Mouse (Mus musculus): Measurements from ENCODE around the gene Tbxa2r.

- TF ChIP-seq CTCF (IDR thresholded peaks at IDR 0.05; ENCODE audit: extremely low read depth, insufficient read depth, insufficient read length, insufficient replicate concordance) (no peak), POLR2A (IDR thresholded peaks at IDR 0.05; ENCODE audit: low read depth, low read length) (no peak)
Measured at GRCm38 (mm10) chr10:81351678-81352291, 23.3 kb downstream of the Tbxa2r start.

Data from spleen, adult 2 months (tissue).